In genomic region chr11:115381276-115381675, GRCm38 (mm10) we compare ENCODE assay signal across 8 mouse cellular contexts. TPM values are rescaled to one million over a fixed set of nuclear protein-coding genes. Genes with fewer than 3 reads are reported as not detected.
DNase-seq lines count a peak whose midpoint lies in the region; ATAC-seq and TF ChIP-seq lines count a peak whose summit lies in the region.

No protein-coding gene starts in this region.

- peaks cover 22% of the 10 kb centered on the region for H3K4me1 ChIP-seq in neural tube, embryonic 11.5 days (ENCODE audit: control insufficient read depth, insufficient read depth, low read length)
- peaks cover 18% of the 10 kb centered on the region for H3K4me1 ChIP-seq in limb, embryonic 14.5 days (ENCODE audit: control insufficient read depth, insufficient read depth, low read length)
- peaks cover 16% of the 10 kb centered on the region for H3K4me1 ChIP-seq in stomach, embryonic 16.5 days (ENCODE audit: control insufficient read depth, insufficient read depth, low read length)

- no peak overlapping the region; the same call in 1 of the 2 replicates for H3K9ac ChIP-seq in neural tube, embryonic 11.5 days (ENCODE audit: low read length)
- no peak overlapping the region for H3K9ac ChIP-seq in limb, embryonic 14.5 days (ENCODE audit: low read depth, low read length, severe bottlenecking)
- H3K9ac ChIP-seq in stomach, embryonic 16.5 days (ENCODE audit: low read length) = no peak overlapping the region

- peak; percentile 54 for DNase-seq in embryo, embryonic 11 days
- DNase-seq in embryo, embryonic 10 days (ENCODE audit: low spot score) = no peak
- DNase-seq in neural tube, embryonic 11.5 days (ENCODE audit: low spot score) = peak; percentile 34
- DNase-seq in neural tube, embryonic 10.5 days (ENCODE audit: extremely low spot score, low spot score) = no peak
- DNase-seq in limb, embryonic 14.5 days (ENCODE audit: low spot score) = no peak
- DNase-seq in embryo, embryonic 9.5 days (ENCODE audit: extremely low spot score) = no peak
- no peak for DNase-seq in ovary, postnatal 10 days (ENCODE audit: low spot score)

- H3K4me2 ChIP-seq in neural tube, embryonic 11.5 days (ENCODE audit: low read depth) = peak overlapping the region; percentile 87
- H3K4me2 ChIP-seq in limb, embryonic 14.5 days (replicated peaks; ENCODE audit: low read depth, low read length, severe bottlenecking) = peak overlapping the region; percentile 79
- peak overlapping the region; percentile 82 for H3K4me2 ChIP-seq in stomach, embryonic 16.5 days (ENCODE audit: low read depth, low read length)

- H3K27ac ChIP-seq in neural tube, embryonic 11.5 days (ENCODE audit: low read depth, low read length) = no peak overlapping the region
- no peak overlapping the region for H3K27ac ChIP-seq in limb, embryonic 14.5 days (replicated peaks; ENCODE audit: low read depth, low read length)
- H3K27ac ChIP-seq in stomach, embryonic 16.5 days (ENCODE audit: low read length) = peak overlapping the region; percentile 65

- TF ChIP-seq POLR2A in limb, embryonic 14.5 days (IDR thresholded peaks at IDR 0.05; ENCODE audit: borderline replicate concordance, extremely low read depth, insufficient read depth, insufficient read length) = no peak

- 11% methylated on average over 9 of the region's 9 CpGs for WGBS in neural tube, embryonic 11.5 days
- WGBS in limb, embryonic 14.5 days = 6% methylated on average over 9 of the region's 9 CpGs
- 14% methylated on average over 9 of the region's 9 CpGs for WGBS in stomach, embryonic 16.5 days

- H3K27me3 ChIP-seq in neural tube, embryonic 11.5 days (ENCODE audit: control insufficient read depth, insufficient read depth, low read length) = no peaks in the 10 kb centered on the region
- no peaks in the 10 kb centered on the region for H3K27me3 ChIP-seq in limb, embryonic 14.5 days (ENCODE audit: control insufficient read depth, insufficient read depth, low read length)
- H3K27me3 ChIP-seq in stomach, embryonic 16.5 days (ENCODE audit: control insufficient read depth, insufficient read depth, low read length) = no peaks in the 10 kb centered on the region

- H3K9me3 ChIP-seq in neural tube, embryonic 11.5 days (ENCODE audit: control insufficient read depth, low read length) = no peaks in the 10 kb centered on the region
- H3K9me3 ChIP-seq in limb, embryonic 14.5 days (ENCODE audit: control insufficient read depth, low read length) = no peaks in the 10 kb centered on the region
- H3K9me3 ChIP-seq in stomach, embryonic 16.5 days (replicated peaks; ENCODE audit: control insufficient read depth, low read length) = no peaks in the 10 kb centered on the region

- ATAC-seq in neural tube, embryonic 11.5 days (ENCODE audit: insufficient read depth, low FRiP score, low TSS enrichment) = no peak
- no peak for ATAC-seq in limb, embryonic 14.5 days (ENCODE audit: low FRiP score, low read depth)
- no peak for ATAC-seq in stomach, embryonic 16.5 days (ENCODE audit: insufficient read depth, low FRiP score)

- no peaks in the 10 kb centered on the region for H3K36me3 ChIP-seq in neural tube, embryonic 11.5 days (ENCODE audit: control insufficient read depth, insufficient read depth, low read length)
- no peaks in the 10 kb centered on the region for H3K36me3 ChIP-seq in limb, embryonic 14.5 days (ENCODE audit: control insufficient read depth, insufficient read depth, low read length)
- no peaks in the 10 kb centered on the region for H3K36me3 ChIP-seq in stomach, embryonic 16.5 days (ENCODE audit: control insufficient read depth, insufficient read depth, low read length)

- no peak overlapping the region for H3K4me3 ChIP-seq in neural tube, embryonic 11.5 days (ENCODE audit: low read depth, low read length)
- peak overlapping the region; percentile 81 for H3K4me3 ChIP-seq in limb, embryonic 14.5 days (replicated peaks; ENCODE audit: low read length)
- peak overlapping the region; percentile 72 for H3K4me3 ChIP-seq in stomach, embryonic 16.5 days (replicated peaks; ENCODE audit: low read length)

RNA-seq across cellular contexts. Expression of gene Cdr2l, which starts 0.4 kb away (rescaled TPM):
- polyA plus RNA-seq in neural tube, embryonic 11.5 days (2014; fragmentation: Nextera tagmentation; extraction: Ambion mirVana) = 18.1 and 18.5 TPM in 2 replicates
- polyA plus RNA-seq in limb, embryonic 14.5 days (2012; rRNA removed) = 18.8 and 23.9 TPM in 2 replicates
- 10.9 and 11.1 TPM in 2 replicates for polyA plus RNA-seq in limb, embryonic 14.5 days (2014; fragmentation: Nextera tagmentation; extraction: Ambion mirVana)
- 6.1 and 6.6 TPM in 2 replicates for polyA plus RNA-seq in stomach, embryonic 16.5 days (2015; fragmentation: Nextera tagmentation; extraction: Ambion mirVana)

RNA-seq across cellular contexts. Expression of gene Hid1, which starts 13.7 kb away (rescaled TPM):
- polyA plus RNA-seq in neural tube, embryonic 11.5 days (2014; fragmentation: Nextera tagmentation; extraction: Ambion mirVana) = 13.1 and 16.1 TPM in 2 replicates
- polyA plus RNA-seq in limb, embryonic 14.5 days (2012; rRNA removed) = 4.5 and 5.9 TPM in 2 replicates
- polyA plus RNA-seq in limb, embryonic 14.5 days (2014; fragmentation: Nextera tagmentation; extraction: Ambion mirVana) = 2.1 and 2.3 TPM in 2 replicates
- 44.0 and 46.2 TPM in 2 replicates for polyA plus RNA-seq in stomach, embryonic 16.5 days (2015; fragmentation: Nextera tagmentation; extraction: Ambion mirVana)

RNA-seq across cellular contexts. Expression of gene Mrpl58, which starts 22.3 kb away (rescaled TPM):
- 221 and 230 TPM in 2 replicates for polyA plus RNA-seq in neural tube, embryonic 11.5 days (2014; fragmentation: Nextera tagmentation; extraction: Ambion mirVana)
- 76.7 and 92.2 TPM in 2 replicates for polyA plus RNA-seq in limb, embryonic 14.5 days (2012; rRNA removed)
- 169 and 181 TPM in 2 replicates for polyA plus RNA-seq in limb, embryonic 14.5 days (2014; fragmentation: Nextera tagmentation; extraction: Ambion mirVana)
- polyA plus RNA-seq in stomach, embryonic 16.5 days (2015; fragmentation: Nextera tagmentation; extraction: Ambion mirVana) = 160 and 162 TPM in 2 replicates

RNA-seq across cellular contexts. Expression of gene Atp5h, which starts 38.5 kb away (rescaled TPM):
- polyA plus RNA-seq in neural tube, embryonic 11.5 days (2014; fragmentation: Nextera tagmentation; extraction: Ambion mirVana) = 866 and 868 TPM in 2 replicates
- 294 and 427 TPM in 2 replicates for polyA plus RNA-seq in limb, embryonic 14.5 days (2012; rRNA removed)
- 870 and 933 TPM in 2 replicates for polyA plus RNA-seq in limb, embryonic 14.5 days (2014; fragmentation: Nextera tagmentation; extraction: Ambion mirVana)
- polyA plus RNA-seq in stomach, embryonic 16.5 days (2015; fragmentation: Nextera tagmentation; extraction: Ambion mirVana) = 746 and 843 TPM in 2 replicates

RNA-seq across cellular contexts. Expression of gene Kctd2, which starts 38.7 kb away (rescaled TPM):
- 22.0 and 25.7 TPM in 2 replicates for polyA plus RNA-seq in neural tube, embryonic 11.5 days (2014; fragmentation: Nextera tagmentation; extraction: Ambion mirVana)
- 30.0 and 30.5 TPM in 2 replicates for polyA plus RNA-seq in limb, embryonic 14.5 days (2012; rRNA removed)
- 26.3 and 27.8 TPM in 2 replicates for polyA plus RNA-seq in limb, embryonic 14.5 days (2014; fragmentation: Nextera tagmentation; extraction: Ambion mirVana)
- 3.2 and 3.6 TPM in 2 replicates for polyA plus RNA-seq in stomach, embryonic 16.5 days (2015; fragmentation: Nextera tagmentation; extraction: Ambion mirVana)

Comparison
In these comparisons a context has a peak if more than half of its experiments do, and no peak if none do; other contexts are left out.
1. DNase-seq: peak in embryo, embryonic 11 days (single experiment) and neural tube, embryonic 11.5 days (single experiment); none in embryo, embryonic 10 days (single experiment), neural tube, embryonic 10.5 days (single experiment), limb, embryonic 14.5 days (single experiment), embryo, embryonic 9.5 days (single experiment) and ovary, postnatal 10 days (single experiment).
2. Peak in every context shown above with its lines, with median percentiles within 50 percentile points of each other: H3K4me2 ChIP-seq.